Mouse (Mus musculus) forebrain, embryonic 14.5 days (tissue): Measurements from ENCODE around the gene T. TPM values are rescaled to one million over a fixed set of nuclear protein-coding genes. Genes with fewer than 3 reads are reported as not detected.

Source experiments
- ATAC-seq: fragments of 200-750 bp; cut with Nextera tagmentation; 2 replicates; pipeline ENCODE4 v1.8.0; 2017; ENCODE audit warnings: mild to moderate bottlenecking, moderate library complexity
- DNase-seq: peaks from one replicate; pipeline ENCODE4 v3.0.0-alpha.2; 2015; ENCODE audit warnings: low spot score
- H3K27ac ChIP-seq: fragments of 300-500 bp; sonication (generic); 2 replicates; pipeline ENCODE4 v1.5.1; 2014; ENCODE audit warnings: low read depth, mild to moderate bottlenecking, control low read depth, low read length, moderate library complexity
- H3K27me3 ChIP-seq: fragments of 300-500 bp; sonication (generic); replicated peaks from 2 replicates; pipeline ENCODE4 v1.6.1; 2014; ENCODE audit warnings: low read length, control low read depth, mixed read lengths; ENCODE audit not compliant: control insufficient read depth, insufficient read depth
- H3K36me3 ChIP-seq: fragments of 300-500 bp; sonication (generic); 2 replicates; pipeline ENCODE4 v1.6.1; 2014; ENCODE audit warnings: low read length, control low read depth; ENCODE audit not compliant: control insufficient read depth, insufficient read depth
- H3K4me1 ChIP-seq: fragments of 300-500 bp; sonication (generic); 2 replicates; pipeline ENCODE4 v1.6.1; 2014; ENCODE audit warnings: antibody characterized with exemption, low read length, control low read depth; ENCODE audit not compliant: control insufficient read depth, insufficient read depth
- H3K4me2 ChIP-seq: fragments of 300-500 bp; sonication (generic); 2 replicates; pipeline ENCODE4 v1.6.1; 2014; ENCODE audit warnings: mild to moderate bottlenecking, control low read depth, low read length
- H3K4me3 ChIP-seq: fragments of 300-500 bp; sonication (generic); 2 replicates; pipeline ENCODE4 v1.5.1; 2014; ENCODE audit warnings: low read depth, low read length, control low read depth
- H3K9ac ChIP-seq: fragments of 300-500 bp; sonication (generic); 2 replicates; pipeline ENCODE4 v1.6.1; 2014; ENCODE audit warnings: mild to moderate bottlenecking, low read length, control low read depth, moderate library complexity
- H3K9me3 ChIP-seq: fragments of 300-500 bp; sonication (generic); replicated peaks from 2 replicates; pipeline ENCODE4 v1.6.1; 2016; ENCODE audit warnings: low read length, control low read depth, mixed read lengths; ENCODE audit not compliant: control insufficient read depth
- WGBS: fragments of 180-500 bp; shearing (Covaris S2); extraction: QIAGEN DNeasy Blood & Tissue Kit; methylation state at CpG from one replicate; pipeline ENCODE4 v1.1.7; 2014; 5-methylcytosine and 5-hydroxymethylcytosine counted together
- polyA plus RNA-seq: library from polyadenylated mRNA; unstranded; fragments of >200 nt; fragmentation: Nextera tagmentation; extraction: Ambion mirVana; gene quantifications from 2 replicates; pipeline ENCODE4 v1.2.1, GENCODE M21; 2014

The T gene
- polyA plus RNA-seq: 0.67 and 0.83 TPM in 2 replicates

DNA sequence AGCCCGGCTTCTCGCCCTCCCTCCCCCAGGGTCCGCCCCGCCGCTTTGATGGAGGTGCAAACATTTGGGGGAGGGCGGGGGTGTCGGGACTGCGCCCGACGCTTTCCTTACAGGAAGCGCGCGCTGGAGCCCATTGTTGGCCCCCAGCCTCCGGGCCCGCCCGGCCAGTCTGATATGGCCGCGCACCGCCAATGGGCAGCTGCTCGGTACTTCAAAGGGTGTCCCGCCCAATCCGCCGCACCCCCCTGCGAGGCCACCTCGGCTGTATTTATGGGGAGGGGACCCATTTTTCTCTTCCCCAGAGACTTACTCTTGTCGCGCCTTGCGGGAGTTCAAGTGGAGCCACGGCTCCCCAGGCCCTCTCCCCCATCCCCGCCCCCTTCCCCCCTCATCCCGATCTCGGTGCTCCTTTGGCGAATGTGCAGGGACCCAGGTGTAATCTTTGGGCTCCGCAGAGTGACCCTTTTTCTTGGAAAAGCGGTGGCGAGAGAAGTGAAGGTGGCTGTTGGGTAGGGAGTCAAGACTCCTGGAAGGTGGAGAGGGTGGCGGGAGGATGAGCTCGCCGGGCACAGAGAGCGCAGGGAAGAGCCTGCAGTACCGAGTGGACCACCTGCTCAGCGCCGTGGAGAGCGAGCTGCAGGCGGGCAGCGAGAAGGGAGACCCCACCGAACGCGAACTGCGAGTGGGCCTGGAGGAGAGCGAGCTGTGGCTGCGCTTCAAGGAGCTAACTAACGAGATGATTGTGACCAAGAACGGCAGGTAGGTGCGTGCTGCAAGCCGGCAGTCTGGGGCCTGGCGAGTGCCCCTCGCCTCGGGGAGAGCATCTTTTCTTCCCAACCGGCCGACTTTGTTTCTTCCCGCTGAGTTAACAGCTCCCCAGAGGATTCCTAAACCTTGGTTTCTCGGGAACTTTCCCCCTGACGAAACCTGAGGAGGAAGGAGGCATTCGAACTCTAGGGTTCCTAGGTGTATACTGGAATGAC, at the start of gene T:
Gene T (plus strand): TSS at position 446 of the 983 bp plus-strand sequence.
- Histone ChIP-seq H3K4me3 (no peak within 1 kb of the TSS), H3K36me3 (no peaks in the 10 kb centered on the region), H3K9me3 (no peaks in the 10 kb centered on the region), H3K27me3 (peaks cover 90% of the 10 kb centered on the region), H3K9ac (no peak within 1 kb of the TSS), H3K4me2 (peak within 1 kb of the TSS; percentile 21), H3K27ac (no peak within 1 kb of the TSS), H3K4me1 (no peaks in the 10 kb centered on the region)
- DNase-seq (no peak), ATAC-seq (no peak)
- WGBS: under 1% methylated on average over 63 of the region's 65 CpGs

- WGBS: 95% methylated on average over 2 of the region's 2 CpGs
- Histone ChIP-seq H3K9me3 (no peaks in the 10 kb centered on the region), H3K36me3 (no peaks in the 10 kb centered on the region), H3K27ac (no peak overlapping the region), H3K27me3 (peaks cover 23% of the 10 kb centered on the region), H3K9ac (no peak overlapping the region), H3K4me1 (peaks cover 5% of the 10 kb centered on the region), H3K4me2 (no peak overlapping the region), H3K4me3 (no peak overlapping the region)
- DNase-seq (no peak), ATAC-seq (no peak)
Measured at GRCm38 (mm10) chr17:8385441-8385840, 48.8 kb upstream of the T start.

DNA sequence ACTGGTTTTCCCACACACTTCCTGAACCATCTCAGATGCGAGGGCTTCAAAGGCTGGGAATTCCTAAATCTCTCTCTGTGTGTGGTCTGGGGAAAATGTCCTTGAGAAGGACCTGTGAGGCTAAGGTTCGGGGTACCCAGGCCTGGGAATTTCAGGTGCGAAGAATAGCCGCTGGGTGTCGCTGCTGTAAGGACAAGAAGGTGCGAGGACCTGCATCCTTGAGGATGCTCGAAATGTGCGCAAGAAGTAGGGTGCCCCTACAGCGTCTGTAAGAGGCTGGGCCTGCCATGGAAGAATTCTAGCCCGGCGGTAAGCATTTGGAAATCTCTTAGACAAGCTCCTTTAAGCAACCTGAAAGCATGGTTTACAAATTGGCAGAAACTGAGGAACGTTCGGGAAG, 45.8 kb upstream of the T start:
- Histone ChIP-seq H3K27ac (no peak overlapping the region), H3K27me3 (peaks cover 25% of the 10 kb centered on the region), H3K9me3 (no peaks in the 10 kb centered on the region), H3K4me3 (peak overlapping the region; percentile 26), H3K4me2 (peak overlapping the region; percentile 51), H3K9ac (peak overlapping the region; percentile 54), H3K4me1 (peaks cover 5% of the 10 kb centered on the region), H3K36me3 (no peaks in the 10 kb centered on the region)
- 2% methylated on average over 13 of the region's 13 CpGs for WGBS
- ATAC-seq: peak; percentile 58
- peak; percentile 66 for DNase-seq

GRCm38 (mm10) chr17:8388990-8389789, 45.0 kb upstream of the T start:
- H3K4me3 ChIP-seq: peak overlapping the region; percentile 26
- H3K36me3 ChIP-seq: no peaks in the 10 kb centered on the region
- H3K9me3 ChIP-seq: no peaks in the 10 kb centered on the region
- peaks cover 5% of the 10 kb centered on the region for H3K4me1 ChIP-seq
- peaks cover 25% of the 10 kb centered on the region for H3K27me3 ChIP-seq
- DNase-seq: peak; percentile 22
- peak overlapping the region; percentile 51 for H3K4me2 ChIP-seq
- peak overlapping the region; percentile 54 for H3K9ac ChIP-seq
- no peak overlapping the region for H3K27ac ChIP-seq
- WGBS: under 1% methylated on average over 28 of the region's 28 CpGs
- peak; percentile 29; the same call in 1 of the 2 replicates for ATAC-seq

DNA sequence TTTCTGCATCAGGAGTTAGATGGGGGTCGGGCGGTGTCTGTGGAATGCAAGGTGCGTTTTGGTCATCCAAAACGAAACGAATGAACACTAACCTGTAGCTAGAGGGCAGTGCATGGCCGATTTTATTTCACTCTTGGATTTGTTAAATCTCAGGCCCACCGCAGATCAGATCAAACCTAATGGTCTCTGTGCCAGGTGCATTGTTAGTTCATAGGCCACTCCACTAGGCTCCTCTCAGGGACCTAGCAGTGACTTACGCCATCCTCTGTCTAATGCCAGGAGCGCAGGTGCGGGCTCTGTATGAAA, 44.5 kb upstream of the T start:
- Histone ChIP-seq H3K4me1 (peaks cover 5% of the 10 kb centered on the region), H3K4me3 (peak overlapping the region; percentile 26), H3K27ac (no peak overlapping the region), H3K36me3 (no peaks in the 10 kb centered on the region), H3K4me2 (peak overlapping the region; percentile 51), H3K9ac (no peak overlapping the region; the same call in 1 of the 2 replicates), H3K27me3 (peaks cover 25% of the 10 kb centered on the region), H3K9me3 (no peaks in the 10 kb centered on the region)
- DNase-seq: no peak
- peak; percentile 26; the same call in 1 of the 2 replicates for ATAC-seq
- WGBS: 4% methylated on average over 10 of the region's 10 CpGs

GRCm38 (mm10) chr17:8390487-8390886, 43.7 kb upstream of the T start:
- H3K4me2 ChIP-seq: no peak overlapping the region
- 50% methylated on average over 4 of the region's 4 CpGs for WGBS
- no peak overlapping the region for H3K9ac ChIP-seq

DNA sequence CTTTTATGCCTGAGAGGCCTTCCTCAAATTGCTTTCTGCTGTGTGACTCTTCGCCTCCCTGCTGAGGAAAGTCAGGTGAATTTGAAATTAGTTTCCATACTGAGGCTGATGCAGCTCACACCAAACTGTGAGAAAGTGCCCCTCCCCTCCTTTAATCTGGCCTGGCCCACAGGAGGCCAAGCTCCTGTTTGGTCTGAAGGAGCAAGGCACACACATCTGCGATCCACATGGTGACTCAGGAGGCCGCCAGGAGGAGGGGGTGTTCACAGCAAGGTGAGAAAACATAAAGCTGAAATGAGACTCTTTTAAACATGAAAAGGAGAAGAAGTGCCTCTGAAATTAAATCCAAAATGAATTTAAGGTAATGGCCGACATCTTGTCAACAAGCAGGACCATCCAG, 37.9 kb upstream of the T start:
- Histone ChIP-seq H3K9me3 (no peaks in the 10 kb centered on the region), H3K36me3 (no peaks in the 10 kb centered on the region), H3K4me2 (no peak overlapping the region), H3K27ac (no peak overlapping the region), H3K9ac (no peak overlapping the region), H3K27me3 (no peaks in the 10 kb centered on the region), H3K4me1 (no peaks in the 10 kb centered on the region), H3K4me3 (no peak overlapping the region)
- ATAC-seq: no peak
- 64% methylated on average over 4 of the region's 4 CpGs for WGBS
- DNase-seq: no peak

More at GRCm38 (mm10) chr17:8390487-8390886, 43.7 kb upstream of the T start:
- H3K36me3 ChIP-seq: no peaks in the 10 kb centered on the region
- H3K27me3 ChIP-seq: peaks cover 25% of the 10 kb centered on the region
- H3K9me3 ChIP-seq: no peaks in the 10 kb centered on the region
- DNase-seq (no peak), ATAC-seq (no peak)
- H3K27ac ChIP-seq: no peak overlapping the region
- no peak overlapping the region for H3K4me3 ChIP-seq
- H3K4me1 ChIP-seq: peaks cover 5% of the 10 kb centered on the region

GRCm38 (mm10) chr17:8397946-8398345, 36.3 kb upstream of the T start:
- no peaks in the 10 kb centered on the region for H3K4me1 ChIP-seq
- no peak overlapping the region for H3K9ac ChIP-seq
- no peak for DNase-seq
- H3K4me3 ChIP-seq: no peak overlapping the region
- no peaks in the 10 kb centered on the region for H3K9me3 ChIP-seq
- H3K36me3 ChIP-seq: no peaks in the 10 kb centered on the region
- WGBS: 72% methylated on average over 2 of the region's 2 CpGs
- H3K4me2 ChIP-seq: no peak overlapping the region
- no peaks in the 10 kb centered on the region for H3K27me3 ChIP-seq
- no peak overlapping the region for H3K27ac ChIP-seq
- ATAC-seq: no peak
